Mouse (Mus musculus) embryonic facial prominence, embryonic 14.5 days (tissue): ENCODE measurements at regions not wholly inside any gene's neighbourhood (a gene's known extent, or its start where the extent isn't known, plus 50 kb on each side); places are given as distances from the start of the nearest gene placed in this dataset.
A peak's percentile ranks its signal among the peaks of the same experiment; 100 is the strongest.

Experiments
- ATAC-seq: fragments of 200-750 bp; cut with Nextera tagmentation; 2 replicates; pipeline ENCODE4 v1.8.0; 2017; ENCODE audit warnings: low read depth, moderate number of reproducible peaks, moderate TSS enrichment
- DNase-seq: peaks from one replicate; pipeline ENCODE4 v3.0.0-alpha.2; 2015; ENCODE audit warnings: low spot score
- H3K27ac ChIP-seq: fragments of 300-500 bp; sonication (generic); replicated peaks from 2 replicates; pipeline ENCODE4 v1.5.1; 2014; ENCODE audit warnings: low read depth, mild to moderate bottlenecking, low read length, moderate library complexity
- H3K27me3 ChIP-seq: fragments of 300-500 bp; sonication (generic); replicated peaks from 2 replicates; pipeline ENCODE4 v1.6.1; 2014; ENCODE audit warnings: low read length; ENCODE audit not compliant: control insufficient read depth, insufficient read depth
- H3K36me3 ChIP-seq: fragments of 300-500 bp; sonication (generic); 2 replicates; pipeline ENCODE4 v1.6.1; 2014; ENCODE audit warnings: low read length, mixed read lengths; ENCODE audit not compliant: control insufficient read depth, insufficient read depth
- H3K4me1 ChIP-seq: fragments of 300-500 bp; sonication (generic); 2 replicates; pipeline ENCODE4 v1.6.1; 2014; ENCODE audit warnings: antibody characterized with exemption, low read length; ENCODE audit not compliant: control insufficient read depth, insufficient read depth
- H3K4me2 ChIP-seq: fragments of 300-500 bp; sonication (generic); 2 replicates; pipeline ENCODE4 v1.6.1; 2014; ENCODE audit warnings: low read depth, mild to moderate bottlenecking, low read length, moderate library complexity, mixed read lengths
- H3K4me3 ChIP-seq: fragments of 300-500 bp; sonication (generic); 2 replicates; pipeline ENCODE4 v1.5.1; 2014; ENCODE audit warnings: low read depth, mild to moderate bottlenecking, low read length
- H3K9ac ChIP-seq: fragments of 300-500 bp; sonication (generic); 2 replicates; pipeline ENCODE4 v1.6.1; 2014; ENCODE audit warnings: low read depth, mild to moderate bottlenecking, low read length, moderate library complexity, mixed read lengths
- H3K9me3 ChIP-seq: fragments of 300-500 bp; sonication (generic); 2 replicates; pipeline ENCODE4 v1.6.1; 2016; ENCODE audit warnings: low read length; ENCODE audit not compliant: control insufficient read depth
- WGBS: fragments of 180-500 bp; shearing (Covaris S2); extraction: QIAGEN DNeasy Blood & Tissue Kit; methylation state at CpG from one replicate; pipeline ENCODE4 v1.1.7; 2014; 5-methylcytosine and 5-hydroxymethylcytosine counted together

GRCm38 (mm10) chr15:61670556-61670955 lies 747.7 kb upstream of the A1bg start:
- Histone ChIP-seq H3K4me2 (no peak overlapping the region), H3K9me3 (no peaks in the 10 kb centered on the region), H3K27ac (no peak overlapping the region), H3K36me3 (no peaks in the 10 kb centered on the region), H3K9ac (no peak overlapping the region), H3K4me1 (0 out of 2 replicates have a peak, but pooled peaks cover 3% of the 10 kb centered on the region), H3K4me3 (no peak overlapping the region), H3K27me3 (no peaks in the 10 kb centered on the region)
- ATAC-seq (no peak), DNase-seq (no peak)
- WGBS = 79% methylated on average over 5 of the region's 5 CpGs

DNA sequence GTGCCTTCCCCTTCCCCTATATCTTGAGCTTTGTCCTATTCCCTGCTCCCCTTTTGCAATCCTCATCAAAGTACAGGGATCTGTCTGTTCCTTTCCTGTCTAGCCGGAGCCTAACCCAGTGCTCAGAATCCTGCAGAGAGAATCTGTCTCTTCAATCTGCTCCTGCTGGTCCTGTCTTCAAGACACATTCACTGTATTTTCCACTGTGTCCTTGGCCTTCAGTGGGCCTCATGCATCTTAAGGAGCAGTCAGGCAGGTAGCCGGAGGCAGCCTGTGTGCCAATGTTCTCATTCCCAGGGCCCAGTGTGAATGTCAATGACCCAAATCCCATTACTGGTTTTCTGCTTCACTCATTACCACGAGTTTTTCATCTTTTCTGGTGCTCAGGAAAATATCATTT lies 737.8 kb upstream of the A1bg start:
- Histone ChIP-seq H3K4me3 (no peak overlapping the region), H3K27me3 (no peaks in the 10 kb centered on the region), H3K4me1 (no peaks in the 10 kb centered on the region), H3K9ac (no peak overlapping the region), H3K4me2 (no peak overlapping the region), H3K27ac (no peak overlapping the region), H3K9me3 (no peaks in the 10 kb centered on the region), H3K36me3 (no peaks in the 10 kb centered on the region)
- no peak for ATAC-seq
- WGBS = 56% methylated on average over 3 of the region's 3 CpGs
- DNase-seq = no peak

- no peaks in the 10 kb centered on the region for H3K27me3 ChIP-seq
Observed at GRCm38 (mm10) chr15:61656951-61657350, 734.1 kb upstream of the A1bg start.

GRCm38 (mm10) chr15:61654846-61655245 lies 732.0 kb upstream of the A1bg start:
- Histone ChIP-seq H3K4me2 (no peak overlapping the region), H3K27me3 (no peaks in the 10 kb centered on the region), H3K4me1 (no peaks in the 10 kb centered on the region), H3K9ac (no peak overlapping the region), H3K4me3 (no peak overlapping the region), H3K9me3 (no peaks in the 10 kb centered on the region), H3K27ac (no peak overlapping the region), H3K36me3 (no peaks in the 10 kb centered on the region)
- DNase-seq (no peak), ATAC-seq (no peak)
- WGBS = 97% methylated on average over 1 of the region's 1 CpGs

More at GRCm38 (mm10) chr15:61656951-61657350, 734.1 kb upstream of the A1bg start:
- H3K27ac ChIP-seq = no peak overlapping the region
- no peaks in the 10 kb centered on the region for H3K36me3 ChIP-seq
- DNase-seq = no peak
- H3K4me1 ChIP-seq = no peaks in the 10 kb centered on the region
- ATAC-seq = no peak
- H3K9ac ChIP-seq = no peak overlapping the region
- no peaks in the 10 kb centered on the region for H3K9me3 ChIP-seq
- H3K4me3 ChIP-seq = no peak overlapping the region
- no peak overlapping the region for H3K4me2 ChIP-seq

GRCm38 (mm10) chr15:61653853-61654252 lies 731.0 kb upstream of the A1bg start:
- Histone ChIP-seq H3K4me2 (no peak overlapping the region), H3K27ac (no peak overlapping the region), H3K27me3 (no peaks in the 10 kb centered on the region), H3K4me3 (no peak overlapping the region), H3K4me1 (no peaks in the 10 kb centered on the region), H3K36me3 (no peaks in the 10 kb centered on the region), H3K9me3 (no peaks in the 10 kb centered on the region), H3K9ac (no peak overlapping the region)
- 88% methylated on average over 1 of the region's 1 CpGs for WGBS
- DNase-seq (no peak), ATAC-seq (no peak)

GRCm38 (mm10) chr15:61618638-61619500 lies 696.1 kb upstream of the A1bg start:
- DNase-seq = peak; percentile 79

GRCm38 (mm10) chr15:61610662-61611061 lies 687.9 kb upstream of the A1bg start:
- Histone ChIP-seq H3K36me3 (no peaks in the 10 kb centered on the region), H3K9me3 (no peaks in the 10 kb centered on the region), H3K27ac (no peak overlapping the region), H3K27me3 (no peaks in the 10 kb centered on the region), H3K4me3 (no peak overlapping the region), H3K9ac (no peak overlapping the region), H3K4me2 (no peak overlapping the region), H3K4me1 (no peaks in the 10 kb centered on the region)
- ATAC-seq (no peak), DNase-seq (no peak)
- 68% methylated on average over 3 of the region's 3 CpGs for WGBS

More at GRCm38 (mm10) chr15:61618638-61619500, 696.1 kb upstream of the A1bg start:
- WGBS = 62% methylated on average over 8 of the region's 8 CpGs
- no peak overlapping the region for H3K4me3 ChIP-seq
- H3K4me2 ChIP-seq = no peak overlapping the region
- no peaks in the 10 kb centered on the region for H3K36me3 ChIP-seq
- no peak overlapping the region; the same call in 1 of the 2 replicates for H3K27ac ChIP-seq
- no peak overlapping the region for H3K9ac ChIP-seq
- no peaks in the 10 kb centered on the region for H3K4me1 ChIP-seq
- no peaks in the 10 kb centered on the region for H3K27me3 ChIP-seq
- ATAC-seq = peak; percentile 50; the same call in 1 of the 2 replicates
- no peaks in the 10 kb centered on the region for H3K9me3 ChIP-seq

- no peaks in the 10 kb centered on the region for H3K4me1 ChIP-seq
- H3K27me3 ChIP-seq = no peaks in the 10 kb centered on the region
- H3K9me3 ChIP-seq = no peaks in the 10 kb centered on the region
- H3K27ac ChIP-seq = no peak overlapping the region
- WGBS = 71% methylated on average over 6 of the region's 6 CpGs
- no peaks in the 10 kb centered on the region for H3K36me3 ChIP-seq
- peak; percentile 46 for DNase-seq
- H3K9ac ChIP-seq = no peak overlapping the region
- no peak overlapping the region for H3K4me2 ChIP-seq
- H3K4me3 ChIP-seq = no peak overlapping the region
- peak; percentile 81 for ATAC-seq
Observed at GRCm38 (mm10) chr15:61609656-61610055, 686.8 kb upstream of the A1bg start.

DNA sequence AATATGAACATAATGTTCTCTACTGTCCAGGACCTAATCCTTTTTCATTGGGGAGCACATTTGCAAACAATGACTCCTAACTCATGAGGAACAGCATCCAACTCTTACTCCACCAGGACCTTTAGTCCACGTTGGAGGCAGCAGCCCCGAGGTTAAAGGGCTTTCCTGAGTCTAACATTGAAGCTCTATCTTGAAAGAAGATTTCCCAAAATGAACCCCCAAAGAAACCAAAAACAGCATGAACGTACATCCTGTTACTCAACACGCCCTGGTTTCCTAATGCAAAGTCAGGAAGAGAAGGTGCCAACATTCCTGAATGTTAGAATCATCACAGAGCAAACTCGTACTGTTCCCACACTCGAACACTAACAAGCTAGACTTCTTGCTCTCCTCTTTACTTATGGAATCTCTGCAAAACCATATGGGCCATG lies 685.5 kb upstream of the A1bg start:
- DNase-seq (peak; percentile 67), ATAC-seq (no peak)
- WGBS = 60% methylated on average over 6 of the region's 6 CpGs

More for the DNA sequence above, 685.5 kb upstream of the A1bg start:
- H3K4me1 ChIP-seq = no peaks in the 10 kb centered on the region
- H3K4me2 ChIP-seq = no peak overlapping the region
- H3K36me3 ChIP-seq = no peaks in the 10 kb centered on the region
- no peaks in the 10 kb centered on the region for H3K27me3 ChIP-seq
- no peak overlapping the region for H3K9ac ChIP-seq
- no peaks in the 10 kb centered on the region for H3K9me3 ChIP-seq
- H3K4me3 ChIP-seq = no peak overlapping the region
- no peak overlapping the region for H3K27ac ChIP-seq
